Comparison of ENCODE assay signal across 10 mouse cellular contexts in genomic region chr11:106381883-106382282, GRCm38 (mm10). TPM values are rescaled to one million over a fixed set of nuclear protein-coding genes. Genes with fewer than 3 reads are reported as not detected.
DNase-seq lines count a peak whose midpoint lies in the region; ATAC-seq and TF ChIP-seq lines count a peak whose summit lies in the region.
"Had no signal": no experiment of that assay in that cellular context is flagged by ENCODE, and none has a peak within 500 bp of the region (broad histone marks: within the 10 kb centered on the region; RNA-seq: fewer than 3 reads in every experiment).

No protein-coding gene starts in this region.

- H3K36me3 ChIP-seq in MEL (ENCODE audit: control insufficient read depth in 1 of 2, insufficient read depth in 2 of 2, low read length in 2 of 2) = peaks cover 0 to 33% of the 10 kb centered on the region in 2 experiments; a peak in 2 of 4 replicates
- H3K36me3 ChIP-seq in liver, embryonic 14.5 days (replicated peaks; ENCODE audit: control insufficient read depth, insufficient read depth, low read depth) = no peaks in the 10 kb centered on the region
- H3K36me3 ChIP-seq: midbrain, embryonic 10.5 days had no signal

- H3K27ac ChIP-seq in MEL (ENCODE audit: control insufficient read depth, low read depth, low read length) = peak overlapping the region; percentile 85
- no peak overlapping the region for H3K27ac ChIP-seq in liver, embryonic 14.5 days
- H3K27ac ChIP-seq: midbrain, embryonic 10.5 days had no signal

- peak; percentile 42 for DNase-seq in MEL (ENCODE audit: low read depth, low spot score)
- DNase-seq in adrenal gland, postnatal 10 days = peak; percentile 69
- DNase-seq in heart, postnatal 14 days = peak; percentile 44 to 46
- no peak for DNase-seq in liver, embryonic 14.5 days (ENCODE audit: low read depth in 3 of 3, low spot score in 3 of 3)
- no peak for DNase-seq in layer of hippocampus, postnatal 36 days
- DNase-seq in layer of hippocampus, adult 11-12 months (ENCODE audit: low spot score) = no peak
- no peak for DNase-seq in gastrocnemius, postnatal 10 days
- DNase-seq: thymus, postnatal 4 days had no signal

- H3K9me3 ChIP-seq in MEL (replicated peaks; ENCODE audit: insufficient read depth, low read length) = no peaks in the 10 kb centered on the region
- no peaks in the 10 kb centered on the region for H3K9me3 ChIP-seq in liver, embryonic 14.5 days (ENCODE audit: control insufficient read depth, low read length)
- H3K9me3 ChIP-seq: midbrain, embryonic 10.5 days had no signal

- H3K79me2 ChIP-seq in MEL (ENCODE audit: control insufficient read depth, insufficient read depth, low read length, poor library complexity) = peaks cover 18% of the 10 kb centered on the region

- TF ChIP-seq CTCF in MEL (IDR thresholded peaks at IDR 0.05 in 2 of 3, conservative IDR thresholded peaks at IDR 0.05 in 1 of 3; ENCODE audit: control insufficient read depth in 1 of 3, insufficient read depth in 1 of 3, low read depth in 2 of 3, low read length in 3 of 3, poor library complexity in 1 of 3, severe bottlenecking in 1 of 3) = peak in 2 of 3 experiments; percentile 10 to 26; a peak in 1 of 6 replicates
- no peak for TF ChIP-seq CTCF in liver, embryonic 14.5 days (IDR thresholded peaks at IDR 0.05; ENCODE audit: low read depth)

- no peaks in the 10 kb centered on the region for H3K27me3 ChIP-seq in MEL (ENCODE audit: control insufficient read depth in 1 of 2, insufficient read depth in 2 of 2, low read length in 2 of 2)
- H3K27me3 ChIP-seq in liver, embryonic 14.5 days (ENCODE audit: control insufficient read depth, insufficient read depth, low read length) = no peaks in the 10 kb centered on the region

- TF ChIP-seq RAD21 in MEL (IDR thresholded peaks at IDR 0.05; ENCODE audit: low read depth, low read length) = no peak

- TF ChIP-seq EP300 in MEL (IDR thresholded peaks at IDR 0.05; ENCODE audit: low read depth in 1 of 2, low read length in 2 of 2) = no peak
- TF ChIP-seq EP300 in liver, embryonic 14.5 days (IDR thresholded peaks at IDR 0.05; ENCODE audit: low read depth) = no peak

- peak overlapping the region; percentile 60 for H3K9ac ChIP-seq in MEL (ENCODE audit: control insufficient read depth, low read depth, low read length, poor library complexity, severe bottlenecking)
- no peak overlapping the region; the same call in 1 of the 2 replicates for H3K9ac ChIP-seq in liver, embryonic 14.5 days (replicated peaks)

- peak overlapping the region; percentile 57 to 89 for H3K4me3 ChIP-seq in MEL (ENCODE audit: control insufficient read depth in 1 of 2, insufficient read depth in 1 of 2, low read depth in 2 of 2, low read length in 2 of 2)
- H3K4me3 ChIP-seq in liver, embryonic 14.5 days (ENCODE audit: insufficient read depth in 1 of 2, low read depth in 2 of 2, low read length in 2 of 2) = peak overlapping the region; percentile 6 to 31; a peak in 3 of 4 replicates
- H3K4me3 ChIP-seq: midbrain, embryonic 10.5 days had no signal

- no peak for TF ChIP-seq POLR2A in MEL (IDR thresholded peaks at IDR 0.05; ENCODE audit: control insufficient read depth in 1 of 2, insufficient read depth in 1 of 2, low read depth in 1 of 2, low read length in 2 of 2, poor library complexity in 1 of 2)

- H3K4me1 ChIP-seq in MEL (ENCODE audit: control insufficient read depth in 1 of 2, insufficient read depth in 2 of 2, low read length in 2 of 2) = peaks cover 15 to 36% of the 10 kb centered on the region in 2 experiments
- H3K4me1 ChIP-seq in liver, embryonic 14.5 days (replicated peaks; ENCODE audit: control insufficient read depth in 2 of 2, insufficient read depth in 2 of 2, low read length in 1 of 2) = peaks cover 3 to 35% of the 10 kb centered on the region in 2 experiments; a peak in 2 of 4 replicates
- H3K4me1 ChIP-seq: midbrain, embryonic 10.5 days had no signal

- intact Hi-C loops in heart, postnatal 14 days (cut with DNase I) = no loop called here

- peak overlapping the region; percentile 32 for H3K4me2 ChIP-seq in liver, embryonic 14.5 days (ENCODE audit: low read depth)

- WGBS in liver, embryonic 14.5 days (ENCODE audit: insufficient replicate concordance) = 37% methylated on average over 7 of the region's 7 CpGs

- ATAC-seq in liver, embryonic 14.5 days (ENCODE audit: insufficient read depth) = no peak
- ATAC-seq: forebrain, embryonic 14.5 days had no signal

TF ChIP-seq in MEL, 35 proteins besides CTCF, POLR2A, EP300 and RAD21:
- peak; percentile 32; the same call in 1 of the 2 replicates for TF ChIP-seq ETS1 (IDR thresholded peaks at IDR 0.05; ENCODE audit: low read depth, low read length)
- TF ChIP-seq TBP (IDR thresholded peaks at IDR 0.05; ENCODE audit: low read depth, low read length) = 0 out of 2 replicates have a peak, but pooled peaks have one; percentile 18
- TF ChIP-seq MEF2A (IDR thresholded peaks at IDR 0.05; ENCODE audit: extremely low read depth, insufficient replicate concordance, low read depth, low read length, poor library complexity, severe bottlenecking) = no peak
- no peak for TF ChIP-seq ZMIZ1 (IDR thresholded peaks at IDR 0.05; ENCODE audit: low read depth, low read length)

RNA-seq across cellular contexts. Expression of gene Icam2, which starts 6.0 kb away (rescaled TPM):
- total RNA-seq in MEL (2012; rRNA removed) = 58.1 and 82.7 TPM in 2 replicates
- polyA plus RNA-seq in MEL (2012; ENCODE audit: insufficient read depth in 1 of 2, insufficient read length in 2 of 2, low read depth in 1 of 2, low replicate concordance in 2 of 2, missing spikeins in 1 of 2) = 10 to 100 TPM in 1 of 2 experiments, not detected in 1; 49.6 TPM
- total RNA-seq in adrenal gland, postnatal 10 days (2021) = 10 to 100 TPM; 28.0 to 31.9 TPM
- total RNA-seq in heart, postnatal 14 days (2021) = 10 to 100 TPM; 44.1 to 44.7 TPM
- polyA plus RNA-seq in liver, embryonic 14.5 days (2012; rRNA removed) = 9.4 and 13.0 TPM in 2 replicates
- polyA plus RNA-seq in liver, embryonic 14.5 days (2014; fragmentation: Nextera tagmentation; extraction: Ambion mirVana) = 12.1 and 16.3 TPM in 2 replicates
- 1 to 10 TPM; 2.3 to 2.8 TPM for total RNA-seq in layer of hippocampus, postnatal 36 days (2021)
- 10 to 100 TPM; 13.3 to 18.6 TPM for total RNA-seq in gastrocnemius, postnatal 10 days (2021)

RNA-seq across cellular contexts. Expression of gene Prr29, which starts 16.6 kb away (rescaled TPM):
- not detected in 2 replicates for total RNA-seq in MEL (2012; rRNA removed)
- polyA plus RNA-seq in MEL (2012; ENCODE audit: insufficient read depth in 1 of 2, insufficient read length in 2 of 2, low read depth in 1 of 2, low replicate concordance in 2 of 2, missing spikeins in 1 of 2) = under 1 TPM in 1 of 2 experiments, not detected in 1; 0.61 TPM
- total RNA-seq in adrenal gland, postnatal 10 days (2021) = 1 to 10 TPM in 1 of 2 experiments, not detected in 1; 1.2 TPM
- 1 to 10 TPM; 1.0 to 1.7 TPM for total RNA-seq in heart, postnatal 14 days (2021)
- polyA plus RNA-seq in liver, embryonic 14.5 days (2012; rRNA removed) = not detected in 2 replicates
- polyA plus RNA-seq in liver, embryonic 14.5 days (2014; fragmentation: Nextera tagmentation; extraction: Ambion mirVana) = not detected in 2 replicates
- total RNA-seq in layer of hippocampus, postnatal 36 days (2021) = not detected
- total RNA-seq in gastrocnemius, postnatal 10 days (2021) = 10 to 100 TPM; 11.4 to 11.5 TPM
- polyA plus RNA-seq: forebrain, embryonic 14.5 days had no signal

RNA-seq across cellular contexts. Expression of gene Scn4a, which starts 28.8 kb away (rescaled TPM):
- total RNA-seq in MEL (2012; rRNA removed) = 0.15 and 0.16 TPM in 2 replicates
- under 1 TPM in 1 of 2 experiments, not detected in 1; 0.04 TPM for polyA plus RNA-seq in MEL (2012; ENCODE audit: insufficient read depth in 1 of 2, insufficient read length in 2 of 2, low read depth in 1 of 2, low replicate concordance in 2 of 2, missing spikeins in 1 of 2)
- 10 to 100 TPM in 1 of 2 experiments, 1 to 10 TPM in 1; 2.0 to 13.3 TPM for total RNA-seq in adrenal gland, postnatal 10 days (2021)
- 1 to 10 TPM; 6.8 to 7.9 TPM for total RNA-seq in heart, postnatal 14 days (2021)
- polyA plus RNA-seq in liver, embryonic 14.5 days (2012; rRNA removed) = 0.01 and 0.02 TPM in 2 replicates
- not detected in 2 replicates for polyA plus RNA-seq in liver, embryonic 14.5 days (2014; fragmentation: Nextera tagmentation; extraction: Ambion mirVana)
- total RNA-seq in layer of hippocampus, postnatal 36 days (2021) = not detected
- total RNA-seq in gastrocnemius, postnatal 10 days (2021) = 100 to 1,000 TPM; 137 to 145 TPM
- polyA plus RNA-seq: forebrain, embryonic 14.5 days had no signal

Comparison
In these comparisons a context has a peak if more than half of its experiments do, and no peak if none do; other contexts are left out.
1. DNase-seq: peak in MEL (single experiment), adrenal gland, postnatal 10 days (single experiment) and heart, postnatal 14 days (2 of 2); none in liver, embryonic 14.5 days (0 of 3), layer of hippocampus, postnatal 36 days (0 of 2), layer of hippocampus, adult 11-12 months (single experiment) and gastrocnemius, postnatal 10 days (single experiment).
2. RNA of gene Prr29, which starts 16.6 kb away (total RNA-seq): 11.4 to 11.5 TPM in gastrocnemius, postnatal 10 days; 1.0 to 1.7 TPM in heart, postnatal 14 days, 1.2 TPM in adrenal gland, postnatal 10 days, not detected in layer of hippocampus, postnatal 36 days and not detected in MEL; every median in the first group is over 4 times any median in the second.
3. RNA of gene Scn4a, which starts 28.8 kb away (total RNA-seq): 137 to 145 TPM in gastrocnemius, postnatal 10 days; 2.0 to 13.3 TPM in adrenal gland, postnatal 10 days, 6.8 to 7.9 TPM in heart, postnatal 14 days, 0.15 to 0.16 TPM in MEL and not detected in layer of hippocampus, postnatal 36 days; every median in the first group is over 4 times any median in the second.